ENCODE assay signal across 9 mouse cellular contexts in genomic region chr1:157231016-157231415, GRCm38 (mm10).
DNase-seq lines count a peak whose midpoint lies in the region; ATAC-seq and TF ChIP-seq lines count a peak whose summit lies in the region.
"Had no signal": no experiment of that assay in that cellular context is flagged by ENCODE, and none has a peak within 500 bp of the region (broad histone marks: within the 10 kb centered on the region; RNA-seq: fewer than 3 reads in every experiment).

No protein-coding gene starts in this region.

- peak overlapping the region; percentile 35 for H3K4me2 ChIP-seq in forebrain, embryonic 12.5 days

- H3K4me1 ChIP-seq in forebrain, embryonic 12.5 days: peaks cover 12% of the 10 kb centered on the region

- peak; percentile 24 to 32 for DNase-seq in left cerebral cortex, adult 2 months (ENCODE audit: extremely low spot score in 1 of 2, low spot score in 2 of 2)
- DNase-seq in left cerebral cortex, adult 11 months (ENCODE audit: low spot score): no peak
- peak; percentile 35 for DNase-seq in layer of hippocampus, adult 9-11 months
- peak; percentile 29 for DNase-seq in right cerebral cortex, postnatal 14 days
- no peak for DNase-seq in gastrocnemius, postnatal 25 days
- no peak for DNase-seq in adrenal gland, adult 18-20 months (ENCODE audit: low spot score in 2 of 2)

- 13% methylated on average over 8 of the region's 8 CpGs for WGBS in forebrain, embryonic 12.5 days

- peak overlapping the region; percentile 53 for H3K4me3 ChIP-seq in left cerebral cortex, adult 2 months
- H3K4me3 ChIP-seq in forebrain, embryonic 12.5 days (replicated peaks): no peak overlapping the region

- H3K36me3 ChIP-seq in forebrain, embryonic 12.5 days (replicated peaks): no peaks in the 10 kb centered on the region

- intact Hi-C loops in left cerebral cortex, adult 2 months (cut with DNase I): loop anchor here (5.0 kb wide), 1 partner anchor 64 kb away; no protein-coding TSS in a partner anchor

- no peak for TF ChIP-seq CTCF in left cerebral cortex, adult 2 months (IDR thresholded peaks at IDR 0.05)

- peak overlapping the region; percentile 82 for H3K27ac ChIP-seq in left cerebral cortex, adult 2 months
- no peak overlapping the region for H3K27ac ChIP-seq in forebrain, embryonic 12.5 days
- H3K27ac ChIP-seq: macrophage had no signal

- ATAC-seq in forebrain, embryonic 12.5 days (ENCODE audit: low FRiP score): 0 out of 2 replicates have a peak, but pooled peaks have one; percentile 51
- ATAC-seq: intestine, embryonic 16.5 days had no signal

- no peaks in the 10 kb centered on the region for H3K27me3 ChIP-seq in forebrain, embryonic 12.5 days

- H3K9ac ChIP-seq in forebrain, embryonic 12.5 days: no peak overlapping the region

- H3K9me3 ChIP-seq in forebrain, embryonic 12.5 days: no peaks in the 10 kb centered on the region

Comparison
In these comparisons a context has a peak if more than half of its experiments do, and no peak if none do; other contexts are left out.
1. DNase-seq: peak in left cerebral cortex, adult 2 months (2 of 2), layer of hippocampus, adult 9-11 months (single experiment) and right cerebral cortex, postnatal 14 days (single experiment); none in left cerebral cortex, adult 11 months (single experiment), gastrocnemius, postnatal 25 days (single experiment) and adrenal gland, adult 18-20 months (0 of 2).